Mouse (Mus musculus) lung, postnatal 0 days (tissue): ENCODE results near the gene Fxr2.

Experiments
- CTCF ChIP-seq: IDR thresholded peaks from 2 replicates; pipeline ENCODE4 v1.5.1; 2016; ENCODE audit warnings: antibody characterized with exemption, mild to moderate bottlenecking
- EP300 ChIP-seq: IDR thresholded peaks from 2 replicates; pipeline ENCODE4 v1.6.1; 2016; ENCODE audit warnings: antibody characterized with exemption, mild to moderate bottlenecking, control low read depth

DNA sequence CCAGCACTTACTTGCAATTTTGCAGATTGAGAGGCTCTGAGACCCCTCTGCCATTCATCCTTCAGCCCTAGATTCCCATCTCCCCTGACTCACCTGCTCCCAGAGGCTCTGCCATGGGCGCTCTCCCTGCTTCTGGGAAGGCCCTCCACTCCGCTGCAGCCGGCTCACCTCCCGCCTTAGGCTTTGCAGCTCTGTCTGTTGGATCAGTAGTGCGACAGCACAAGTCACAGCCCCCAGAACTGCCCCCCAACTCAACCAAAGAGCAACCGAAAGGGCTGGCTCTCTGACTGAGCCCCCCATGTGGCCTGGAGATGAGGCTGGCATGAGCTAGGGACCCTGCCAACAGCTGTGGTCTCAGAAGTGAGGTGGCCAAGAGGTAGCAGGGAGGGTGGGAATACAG is 52.1 kb downstream of the Fxr2 start:
- TF ChIP-seq CTCF (no peak), EP300 (no peak)
